Mouse (Mus musculus) midbrain, embryonic 14.5 days (tissue): Measurements from ENCODE around the gene Ccr10. TPM values are rescaled to one million over a fixed set of nuclear protein-coding genes. Genes with fewer than 3 reads are reported as not detected.
A peak's percentile ranks its signal among the peaks of the same experiment; 100 is the strongest.

Experiments
- ATAC-seq: fragments of 200-750 bp; cut with Nextera tagmentation; 2 replicates; pipeline ENCODE4 v1.8.0; 2017; ENCODE audit warnings: moderate number of reproducible peaks, moderate library complexity; ENCODE audit not compliant: low FRiP score, low TSS enrichment
- DNase-seq: peaks from one replicate; pipeline ENCODE4 v3.0.0-alpha.2; 2015
- H3K27ac ChIP-seq: fragments of 300-500 bp; sonication (generic); replicated peaks from 2 replicates; pipeline ENCODE4 v1.5.1; 2014; ENCODE audit warnings: mild to moderate bottlenecking, low read depth, low read length, moderate library complexity
- H3K27me3 ChIP-seq: fragments of 300-500 bp; sonication (generic); 2 replicates; pipeline ENCODE4 v1.6.1; 2014; ENCODE audit warnings: low read length, control low read depth, mixed read lengths; ENCODE audit not compliant: control insufficient read depth, insufficient read depth
- H3K36me3 ChIP-seq: fragments of 300-500 bp; sonication (generic); 2 replicates; pipeline ENCODE4 v1.6.1; 2014; ENCODE audit warnings: low read length, control low read depth; ENCODE audit not compliant: control insufficient read depth, insufficient read depth
- H3K4me1 ChIP-seq: fragments of 300-500 bp; sonication (generic); 2 replicates; pipeline ENCODE4 v1.6.1; 2014; ENCODE audit warnings: mild to moderate bottlenecking, antibody characterized with exemption, low read length, control low read depth; ENCODE audit not compliant: control insufficient read depth, insufficient read depth
- H3K4me2 ChIP-seq: fragments of 300-500 bp; sonication (generic); 2 replicates; pipeline ENCODE4 v1.6.1; 2014; ENCODE audit warnings: mild to moderate bottlenecking, low read length, moderate library complexity
- H3K4me3 ChIP-seq: fragments of 300-500 bp; sonication (generic); replicated peaks from 2 replicates; pipeline ENCODE4 v1.5.1; 2014; ENCODE audit warnings: low read depth, low read length
- H3K9ac ChIP-seq: fragments of 300-500 bp; sonication (generic); replicated peaks from 2 replicates; pipeline ENCODE4 v1.6.1; 2014; ENCODE audit warnings: mild to moderate bottlenecking, low read length, moderate library complexity
- H3K9me3 ChIP-seq: fragments of 300-500 bp; sonication (generic); 2 replicates; pipeline ENCODE4 v1.6.1; 2016; ENCODE audit warnings: low read length, control low read depth, mixed read lengths; ENCODE audit not compliant: control insufficient read depth
- WGBS: fragments of 180-500 bp; shearing (Covaris S2); extraction: QIAGEN DNeasy Blood & Tissue Kit; methylation state at CpG from one replicate; pipeline ENCODE4 v1.1.7; 2014; 5-methylcytosine and 5-hydroxymethylcytosine counted together
- polyA plus RNA-seq: library from polyadenylated mRNA; unstranded; fragments of >200 nt; fragmentation: Nextera tagmentation; extraction: Ambion mirVana; gene quantifications from 2 replicates; pipeline ENCODE4 v1.2.1, GENCODE M21; 2014

Ccr10 gene
- polyA plus RNA-seq, 1 experiment from 2014 or later = not detected

DNA sequence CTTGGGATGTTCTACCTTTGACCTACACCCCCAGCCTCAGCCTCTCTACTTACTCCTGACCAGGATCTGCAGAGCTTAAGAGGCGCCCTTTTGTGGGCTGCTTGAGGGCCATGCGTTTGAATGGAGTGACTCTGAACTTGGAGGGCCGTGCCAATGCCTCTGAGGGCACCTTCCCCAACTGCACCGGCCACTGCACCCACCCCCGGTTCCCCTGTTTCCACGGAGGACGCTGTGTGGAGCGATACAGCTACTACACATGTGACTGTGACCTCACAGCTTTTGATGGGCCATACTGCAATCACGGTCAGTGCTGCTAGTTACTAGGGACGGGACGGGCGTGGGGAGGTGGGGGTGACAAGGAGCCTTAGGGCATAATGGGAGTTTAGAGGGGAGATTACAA is 9.7 kb upstream of the Ccr10 start:
- Histone ChIP-seq H3K9ac (no peak overlapping the region), H3K4me2 (no peak overlapping the region), H3K4me1 (peaks cover 9% of the 10 kb centered on the region; the same call in 1 of the 2 replicates), H3K27me3 (no peaks in the 10 kb centered on the region), H3K4me3 (no peak overlapping the region), H3K9me3 (no peaks in the 10 kb centered on the region), H3K36me3 (0 out of 2 replicates have a peak, but pooled peaks cover 4% of the 10 kb centered on the region), H3K27ac (no peak overlapping the region)
- WGBS = 86% methylated on average over 12 of the region's 12 CpGs
- no peak for DNase-seq
- ATAC-seq = no peak

DNA sequence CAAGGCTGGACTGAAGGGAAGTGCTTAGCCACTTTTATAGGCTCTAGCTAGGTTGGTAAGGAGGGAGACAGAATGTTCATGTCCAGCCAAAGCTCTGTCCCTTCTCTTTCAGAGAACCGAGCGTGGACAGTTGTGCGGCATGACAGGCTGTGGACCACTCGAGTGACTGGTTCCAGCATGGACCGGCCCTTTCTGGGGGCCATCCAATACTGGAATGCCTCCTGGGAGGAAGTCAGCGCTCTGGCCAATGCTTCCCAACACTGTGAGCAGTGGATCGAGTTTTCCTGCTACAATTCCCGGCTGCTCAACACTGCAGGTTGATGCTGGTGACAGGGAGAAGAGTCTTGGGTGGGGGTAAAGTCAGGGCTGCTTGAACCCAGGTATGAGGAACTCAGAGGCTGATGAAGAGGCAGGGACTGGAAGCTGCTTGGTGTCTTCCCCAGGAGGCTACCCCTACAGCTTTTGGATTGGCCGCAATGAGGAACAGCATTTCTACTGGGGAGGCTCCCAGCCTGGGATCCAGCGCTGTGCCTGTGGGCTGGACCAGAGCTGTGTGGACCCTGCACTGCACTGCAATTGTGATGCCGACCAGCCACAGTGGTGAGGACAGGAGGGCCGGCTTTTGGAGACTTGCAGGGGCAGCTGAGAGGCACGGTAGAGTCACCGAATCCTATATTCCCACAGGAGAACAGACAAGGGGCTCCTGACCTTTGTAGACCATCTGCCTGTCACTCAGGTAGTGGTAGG is 7.7 kb upstream of the Ccr10 start:
- DNase-seq = no peak
- WGBS = 75% methylated on average over 14 of the region's 14 CpGs
- Histone ChIP-seq H3K36me3 (0 out of 2 replicates have a peak, but pooled peaks cover 4% of the 10 kb centered on the region), H3K4me2 (no peak overlapping the region), H3K9me3 (no peaks in the 10 kb centered on the region), H3K4me1 (0 out of 2 replicates have a peak, but pooled peaks cover 5% of the 10 kb centered on the region), H3K27me3 (peaks cover 8% of the 10 kb centered on the region; the same call in 1 of the 2 replicates), H3K9ac (no peak overlapping the region), H3K27ac (no peak overlapping the region), H3K4me3 (no peak overlapping the region)
- ATAC-seq = no peak

DNA sequence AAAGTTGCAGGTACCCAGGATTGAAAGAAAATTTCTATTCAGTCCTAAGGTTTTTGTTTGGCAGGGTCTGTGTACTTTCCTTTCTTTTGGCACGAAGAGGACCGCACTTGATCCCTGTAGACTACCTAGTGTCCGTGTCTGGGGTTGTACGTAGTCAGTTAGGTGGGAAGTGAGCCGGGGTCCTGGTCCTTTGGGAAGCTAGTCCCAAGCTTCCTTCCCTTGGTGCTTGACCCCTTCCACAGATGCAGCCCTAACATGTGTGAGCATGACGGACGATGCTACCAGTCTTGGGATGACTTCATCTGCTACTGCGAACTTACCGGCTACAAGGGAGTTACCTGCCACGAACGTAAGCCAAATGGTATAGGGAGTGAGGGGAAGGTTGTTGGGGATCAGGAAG is 6.7 kb upstream of the Ccr10 start:
- H3K9me3 ChIP-seq = no peaks in the 10 kb centered on the region
- ATAC-seq = no peak
- 0 out of 2 replicates have a peak, but pooled peaks cover 4% of the 10 kb centered on the region for H3K36me3 ChIP-seq
- peaks cover 10% of the 10 kb centered on the region; the same call in 1 of the 2 replicates for H3K4me1 ChIP-seq
- peaks cover 18% of the 10 kb centered on the region for H3K27me3 ChIP-seq
- H3K4me2 ChIP-seq = no peak overlapping the region
- DNase-seq = no peak
- no peak overlapping the region for H3K27ac ChIP-seq
- WGBS = 95% methylated on average over 11 of the region's 11 CpGs
- no peak overlapping the region for H3K9ac ChIP-seq
- no peak overlapping the region for H3K4me3 ChIP-seq

DNA sequence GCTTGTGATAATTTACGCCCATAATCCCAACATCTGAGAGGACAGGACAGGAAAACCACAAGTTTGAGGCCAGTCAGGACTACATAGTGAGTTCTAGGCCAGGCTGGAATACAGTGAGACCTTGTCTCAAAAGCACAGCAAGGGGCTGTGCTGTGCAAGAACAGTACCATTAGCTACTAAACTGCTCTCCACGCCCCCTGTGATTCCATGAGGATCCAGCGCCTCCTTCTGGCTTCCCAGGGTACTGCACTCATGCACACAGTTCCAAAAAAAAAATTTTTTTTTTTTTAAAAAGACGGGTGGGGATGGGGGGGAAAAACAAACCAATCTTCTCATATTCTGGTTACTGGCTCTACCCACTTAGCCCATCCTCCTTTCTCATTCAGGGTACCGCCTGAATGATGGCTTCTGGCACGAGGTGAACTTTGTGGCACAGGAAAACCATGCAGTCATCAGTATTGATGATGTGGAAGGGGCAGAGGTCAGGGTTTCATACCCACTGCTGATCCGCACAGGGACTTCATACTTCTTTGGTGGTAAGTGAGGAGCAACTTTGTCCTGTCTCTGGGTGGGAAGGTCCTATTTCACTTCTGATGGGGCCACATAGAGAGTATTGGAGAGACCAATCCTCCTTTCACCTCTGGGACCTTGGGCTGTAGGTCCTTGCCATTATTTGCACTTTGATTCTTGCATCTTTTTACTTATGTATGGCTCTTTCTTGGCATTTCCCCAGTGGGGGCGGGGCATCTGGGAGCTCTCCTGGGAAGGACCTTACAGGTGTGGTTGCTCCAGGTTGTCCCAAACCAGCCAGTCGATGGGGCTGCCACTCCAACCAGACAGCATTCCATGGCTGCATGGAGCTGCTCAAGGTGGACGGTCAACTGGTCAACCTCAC is 5.8 kb upstream of the Ccr10 start:
- WGBS = 42% methylated on average over 10 of the region's 10 CpGs
- DNase-seq (peak; percentile 85), ATAC-seq (no peak)
- Histone ChIP-seq H3K4me3 (no peak overlapping the region), H3K27ac (no peak overlapping the region), H3K27me3 (peaks cover 25% of the 10 kb centered on the region), H3K4me1 (peaks cover 15% of the 10 kb centered on the region), H3K36me3 (0 out of 2 replicates have a peak, but pooled peaks cover 4% of the 10 kb centered on the region), H3K9ac (no peak overlapping the region; the same call in 1 of the 2 replicates), H3K9me3 (no peaks in the 10 kb centered on the region), H3K4me2 (no peak overlapping the region)

DNA sequence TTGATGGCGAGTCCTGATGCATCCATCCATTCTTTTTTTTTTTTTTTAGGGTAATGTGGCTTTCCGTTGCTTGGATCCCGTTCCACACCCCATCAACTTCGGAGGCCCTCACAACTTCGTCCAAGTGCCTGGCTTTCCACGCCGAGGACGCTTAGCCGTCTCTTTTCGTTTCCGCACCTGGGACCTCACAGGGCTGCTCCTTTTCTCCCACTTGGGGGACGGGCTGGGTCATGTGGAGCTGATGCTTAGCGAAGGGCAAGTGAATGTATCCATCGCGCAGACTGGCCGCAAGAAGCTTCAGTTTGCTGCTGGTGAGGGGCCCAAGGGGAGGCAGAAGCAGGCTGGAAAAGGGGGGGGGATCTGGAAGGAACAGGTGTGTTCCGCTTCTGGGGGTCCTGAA is 5.0 kb upstream of the Ccr10 start:
- DNase-seq (no peak), ATAC-seq (no peak)
- peaks cover 30% of the 10 kb centered on the region for H3K27me3 ChIP-seq
- H3K4me2 ChIP-seq = no peak overlapping the region
- peaks cover 15% of the 10 kb centered on the region for H3K4me1 ChIP-seq
- 0 out of 2 replicates have a peak, but pooled peaks cover 4% of the 10 kb centered on the region for H3K36me3 ChIP-seq
- no peaks in the 10 kb centered on the region for H3K9me3 ChIP-seq
- 65% methylated on average over 17 of the region's 17 CpGs for WGBS
- no peak overlapping the region; the same call in 1 of the 2 replicates for H3K9ac ChIP-seq
- H3K27ac ChIP-seq = no peak overlapping the region
- H3K4me3 ChIP-seq = no peak overlapping the region

DNA sequence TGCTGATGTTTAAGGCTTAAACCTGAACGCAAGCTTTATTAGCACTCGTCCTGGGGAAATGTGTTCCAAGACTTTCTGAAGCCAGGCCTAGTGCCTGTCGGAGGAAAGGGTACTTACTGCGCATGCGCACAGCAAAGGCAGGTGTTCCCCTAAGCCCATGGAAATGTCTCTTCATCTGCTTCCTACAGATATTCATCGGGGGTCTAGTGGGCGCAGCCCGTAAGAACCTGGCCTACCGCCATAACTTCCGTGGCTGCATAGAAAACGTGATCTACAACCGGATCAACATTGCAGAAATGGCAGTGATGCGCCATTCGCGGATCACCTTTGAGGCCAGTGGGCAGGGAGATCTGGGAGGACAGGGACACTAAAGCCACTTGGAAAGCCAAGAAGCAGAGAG is 4.1 kb upstream of the Ccr10 start:
- H3K27ac ChIP-seq = no peak overlapping the region
- ATAC-seq (no peak), DNase-seq (no peak)
- peaks cover 37% of the 10 kb centered on the region for H3K27me3 ChIP-seq
- H3K9ac ChIP-seq = no peak overlapping the region
- H3K4me3 ChIP-seq = no peak overlapping the region
- H3K4me2 ChIP-seq = no peak overlapping the region
- no peaks in the 10 kb centered on the region for H3K9me3 ChIP-seq
- WGBS = 75% methylated on average over 15 of the region's 15 CpGs
- peaks cover 21% of the 10 kb centered on the region for H3K4me1 ChIP-seq
- H3K36me3 ChIP-seq = no peaks in the 10 kb centered on the region

DNA sequence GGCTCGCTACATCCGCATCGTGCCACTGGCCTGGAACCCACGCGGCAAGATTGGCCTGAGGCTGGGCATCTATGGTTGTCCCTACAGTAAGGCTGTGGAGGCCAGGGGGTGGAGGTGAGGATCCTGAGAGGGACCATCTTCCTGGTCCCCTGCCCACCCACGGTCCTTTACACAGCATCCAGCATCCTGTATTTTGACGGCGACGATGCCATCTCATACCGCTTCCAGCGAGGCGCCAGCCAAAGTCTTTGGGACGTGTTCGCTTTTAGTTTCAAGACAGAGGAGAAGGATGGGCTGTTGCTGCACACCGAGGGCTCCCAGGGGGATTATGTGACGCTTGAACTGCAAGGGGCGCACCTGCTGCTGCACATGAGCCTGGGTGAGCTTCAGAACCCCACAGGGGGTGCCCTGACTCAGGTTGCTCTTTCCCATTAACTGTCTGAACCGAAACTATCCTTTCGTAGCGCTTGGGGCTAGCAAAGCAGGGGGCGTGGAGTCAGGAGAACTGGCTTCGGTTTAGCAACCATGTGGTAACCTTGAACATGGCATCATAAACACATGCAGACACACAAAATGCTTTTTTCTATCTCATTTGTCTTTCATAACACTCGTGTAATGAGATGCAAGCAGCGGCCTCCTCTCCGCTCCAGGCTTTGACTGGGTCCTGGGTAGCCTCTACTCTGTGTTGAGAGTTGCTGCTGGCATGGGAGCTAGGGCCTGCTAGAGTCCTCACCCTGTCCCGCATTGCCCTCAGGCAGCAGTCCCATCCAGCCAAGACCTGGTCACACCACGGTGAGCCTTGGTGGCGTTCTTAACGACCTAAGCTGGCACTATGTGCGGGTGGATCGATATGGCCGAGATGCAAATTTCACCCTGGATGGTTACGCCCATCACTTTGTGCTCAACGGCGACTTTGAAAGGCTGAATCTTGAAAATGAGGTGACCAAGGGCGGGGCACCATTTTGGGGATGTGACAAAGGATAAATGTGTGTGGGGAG is 3.1 kb upstream of the Ccr10 start:
- Histone ChIP-seq H3K9me3 (no peaks in the 10 kb centered on the region), H3K4me2 (peak overlapping the region; percentile 4; the same call in 1 of the 2 replicates), H3K27me3 (peaks cover 38% of the 10 kb centered on the region), H3K36me3 (no peaks in the 10 kb centered on the region), H3K4me3 (no peak overlapping the region), H3K27ac (no peak overlapping the region), H3K9ac (no peak overlapping the region), H3K4me1 (peaks cover 30% of the 10 kb centered on the region)
- 49% methylated on average over 36 of the region's 36 CpGs for WGBS
- ATAC-seq = no peak
- no peak for DNase-seq
